Mouse (Mus musculus): ENCODE results near the gene Elmsan1.
A peak's percentile ranks its signal among the peaks of the same experiment; 100 is the strongest.

Gene Elmsan1

GRCm38 (mm10) chr12:84107012-84107411, 111.7 kb downstream of the Elmsan1 start:
- DNase-seq (ENCODE audit: low read depth, low spot score), result no peak

- no peak for DNase-seq (ENCODE audit: low read depth, low spot score)
These were observed 117.2 kb downstream of the Elmsan1 start for GRCm38 (mm10) chr12:84101493-84101845.

- peak; percentile 57 for DNase-seq (ENCODE audit: low read depth, low spot score)
These were observed 117.8 kb downstream of the Elmsan1 start, which contains the start of gene Acot6 for GRCm38 (mm10) chr12:84100604-84101492. Gene Acot6 (plus strand): TSS chr12:84100654.

GRCm38 (mm10) chr12:84100071-84100470, 118.6 kb downstream of the Elmsan1 start:
- DNase-seq (ENCODE audit: low read depth, low spot score), result no peak

- no peak for DNase-seq (ENCODE audit: low read depth, low spot score)
These were observed 119.1 kb downstream of the Elmsan1 start for GRCm38 (mm10) chr12:84099605-84100004.

All from CD4-positive helper T cell, adult 2 months (primary cell).